Mouse (Mus musculus) E14TG2a.4 (cell line): ENCODE data around the gene Slc25a5.
"Not testable (repeated sequence)": the region's sequence is repeated elsewhere in the genome, so short reads cannot be mapped to it uniquely, and the experiment has no call there.

Source experiments
- CTCF ChIP-seq: conservative IDR thresholded peaks from 2 replicates; pipeline ENCODE4 v1.5.1; 2014; ENCODE audit warnings: low read length
- POU5F1 ChIP-seq: IDR thresholded peaks from 2 replicates; pipeline ENCODE4 v1.6.1; 2014; ENCODE audit warnings: low read length, borderline replicate concordance

GRCm38 (mm10) chrX:36796734-36797133, 1.3 kb downstream of the Slc25a5 start:
- not testable (repeated sequence) for TF ChIP-seq CTCF, POU5F1
